Mouse (Mus musculus): ENCODE data around the gene Mcpt8. TPM values are rescaled to one million over a fixed set of nuclear protein-coding genes. Genes with fewer than 3 reads are reported as not detected.
A peak's percentile ranks its signal among the peaks of the same experiment; 100 is the strongest.
"Not testable (repeated sequence)": the region's sequence is repeated elsewhere in the genome, so short reads cannot be mapped to it uniquely, and the experiment has no call there.

Mcpt8 gene
- polyA plus RNA-seq (2012): not detected in 2 replicates

DNA sequence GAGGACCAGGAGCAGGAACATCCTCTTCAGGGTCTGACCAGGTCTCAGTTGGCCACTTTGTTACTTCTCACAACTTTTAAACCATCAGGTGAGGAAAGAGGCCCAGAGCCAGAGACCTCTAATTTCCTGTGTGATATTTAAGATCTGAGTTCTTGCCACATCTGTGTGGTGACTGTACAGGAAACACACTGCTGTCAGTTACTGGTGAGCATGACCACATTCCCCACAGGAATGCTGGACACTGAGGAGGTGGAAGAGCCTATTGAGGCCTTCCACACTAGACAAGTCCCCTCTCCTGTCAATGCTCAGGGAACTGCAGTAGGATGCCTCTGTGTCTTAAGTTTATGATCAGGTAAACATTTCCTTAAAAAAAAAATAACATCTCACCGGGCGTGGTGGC lies at the start of gene Mcpt8:
Mcpt8 (minus strand) TSS at position 107 of the 400 bp plus-strand sequence.
- no peak for TF ChIP-seq GATA1 (IDR thresholded peaks at IDR 0.05; ENCODE audit: low read length)

DNA sequence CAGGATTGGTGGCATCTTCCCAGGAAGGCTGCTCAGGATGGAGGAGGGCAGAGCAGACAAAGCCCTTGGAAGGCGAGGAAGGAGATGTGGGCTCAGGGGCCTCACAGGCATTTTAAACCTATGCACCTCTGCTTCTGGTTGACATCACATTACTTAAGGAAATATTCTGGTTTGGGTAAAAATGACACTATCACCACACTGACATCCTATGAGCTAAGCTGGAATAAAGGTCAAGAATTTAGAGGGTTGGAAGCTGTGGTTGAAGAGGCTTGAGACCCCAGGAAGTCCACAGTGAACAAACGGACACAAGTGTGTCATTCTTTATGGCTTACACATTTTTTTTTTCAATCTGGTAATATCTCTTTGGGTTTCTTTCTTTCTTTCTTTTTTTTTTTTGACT lies 47.4 kb upstream of the Mcpt8 start, which contains the start of gene Gzmd:
Gzmd (minus strand) TSS at position 101 of the 400 bp plus-strand sequence.
- TF ChIP-seq GATA1 (IDR thresholded peaks at IDR 0.05; ENCODE audit: low read length): not testable (repeated sequence)

DNA sequence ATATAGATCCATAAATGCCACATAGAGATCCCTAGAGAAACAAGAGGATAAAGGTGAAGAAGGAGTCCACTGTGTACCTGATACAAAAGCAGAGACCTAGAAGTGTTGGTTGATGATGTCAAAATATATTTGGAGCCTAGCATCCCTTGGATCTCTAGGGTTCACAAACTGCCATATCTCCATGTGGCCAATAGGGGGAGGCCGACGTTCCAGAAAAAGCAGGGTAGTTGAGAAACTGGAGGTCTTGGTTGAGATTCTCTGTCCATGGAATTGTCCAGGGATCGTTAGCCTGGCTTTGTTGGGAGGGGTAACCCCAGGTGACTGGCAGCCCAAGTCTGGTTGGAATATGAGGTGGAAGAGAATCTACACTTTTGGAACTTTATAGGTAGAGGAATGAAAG lies 43.3 kb upstream of the Mcpt8 start:
- no peak for TF ChIP-seq GATA1 (IDR thresholded peaks at IDR 0.05; ENCODE audit: low read length)

DNA sequence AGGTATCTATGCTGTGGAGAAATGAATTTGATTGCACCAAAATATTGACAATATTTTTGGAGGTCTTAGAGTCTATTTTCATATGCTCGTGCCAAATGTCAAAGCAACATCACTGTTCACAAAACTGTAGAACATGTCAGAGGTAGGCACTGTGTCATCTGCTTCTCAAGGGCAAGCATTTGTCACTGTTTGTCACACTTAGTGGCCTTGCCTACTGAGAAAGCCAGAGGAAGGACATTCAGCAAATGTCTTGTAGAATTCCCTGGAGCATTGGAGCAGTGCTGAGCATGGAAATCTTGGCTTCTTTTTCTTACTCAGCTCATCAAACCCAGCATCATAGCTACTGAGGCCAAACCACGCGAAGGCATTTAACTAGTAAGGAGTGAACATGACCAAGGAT lies 38.4 kb upstream of the Mcpt8 start:
- no peak for TF ChIP-seq GATA1 (IDR thresholded peaks at IDR 0.05; ENCODE audit: low read length)

DNA sequence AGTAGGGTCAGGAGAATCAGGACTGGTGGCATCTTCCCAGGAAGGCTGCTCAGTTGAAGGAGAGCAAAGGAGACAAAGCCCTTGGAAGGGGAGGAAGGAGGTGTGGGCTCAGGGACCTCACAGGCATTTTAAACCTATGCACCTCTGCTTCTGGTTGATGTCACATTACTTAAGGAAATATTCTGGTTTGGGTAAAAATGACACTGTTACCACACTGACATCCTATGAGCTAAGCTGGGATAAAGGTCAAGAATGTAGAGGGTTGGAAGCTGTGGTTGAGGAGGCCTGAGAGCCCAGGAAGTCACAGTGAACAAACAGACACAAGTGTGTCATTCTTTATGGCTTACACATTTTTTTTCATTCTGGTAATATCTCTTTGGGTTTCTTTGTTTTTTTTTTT lies 35.5 kb upstream of the Mcpt8 start, which contains the start of gene Gzme:
Gzme (minus strand) TSS at position 101 of the 400 bp plus-strand sequence.
- no peak for TF ChIP-seq GATA1 (IDR thresholded peaks at IDR 0.05; ENCODE audit: low read length)

DNA sequence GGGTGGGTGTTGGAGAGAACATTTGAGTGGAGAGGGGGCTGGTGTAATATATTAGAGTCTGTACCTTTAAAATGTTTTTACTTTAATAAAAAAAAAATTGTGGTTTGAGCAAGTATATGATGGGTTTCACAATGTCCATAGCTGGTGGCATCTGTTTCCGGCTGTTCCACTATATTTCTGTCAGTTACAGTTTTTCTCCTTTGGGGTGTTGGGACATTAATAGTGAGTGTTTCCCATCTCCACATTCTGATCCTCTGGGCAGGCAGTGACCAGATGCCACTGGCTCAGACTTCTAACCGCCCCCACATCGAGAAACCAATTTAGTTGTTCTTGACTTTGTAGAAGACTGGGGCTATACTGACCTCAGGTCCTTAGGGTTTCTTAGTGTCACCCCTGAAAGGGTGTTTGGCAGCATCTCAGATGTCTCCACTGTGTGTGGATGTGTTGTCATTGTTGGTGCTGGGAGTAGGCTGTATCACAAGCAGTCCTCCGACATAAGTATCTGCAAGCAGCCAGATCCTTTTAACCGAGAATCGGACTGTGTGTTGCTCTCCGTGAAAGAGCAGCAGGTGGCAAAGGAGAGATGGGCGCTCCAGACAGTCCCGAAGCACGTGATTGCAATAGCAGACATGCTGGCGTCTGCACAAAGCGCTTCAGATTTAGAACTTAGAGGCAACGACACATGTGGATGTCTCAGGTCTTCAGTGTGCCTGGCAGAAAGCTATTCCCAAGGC lies 20.5 kb upstream of the Mcpt8 start:
- no peak for TF ChIP-seq GATA1 (IDR thresholded peaks at IDR 0.05; ENCODE audit: low read length)

DNA sequence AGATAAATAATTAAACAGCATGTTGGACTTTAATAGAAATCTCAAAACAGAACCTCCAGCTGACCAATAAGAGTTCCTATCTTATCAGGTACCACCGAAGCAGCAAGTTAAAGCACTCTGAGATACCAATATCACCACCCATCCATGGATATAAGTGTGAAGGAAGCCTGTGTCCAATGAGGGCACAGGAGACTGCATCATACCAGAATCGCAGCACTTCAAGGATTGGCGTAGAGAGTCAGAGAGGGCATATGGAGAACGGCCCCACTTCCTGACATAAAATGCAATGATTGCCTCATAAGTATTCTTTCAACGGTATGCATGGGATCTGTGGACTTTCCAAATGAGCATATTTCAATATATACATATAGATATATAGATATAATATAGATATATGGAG lies 19.9 kb upstream of the Mcpt8 start:
- TF ChIP-seq GATA1 (IDR thresholded peaks at IDR 0.05; ENCODE audit: low read length): no peak

DNA sequence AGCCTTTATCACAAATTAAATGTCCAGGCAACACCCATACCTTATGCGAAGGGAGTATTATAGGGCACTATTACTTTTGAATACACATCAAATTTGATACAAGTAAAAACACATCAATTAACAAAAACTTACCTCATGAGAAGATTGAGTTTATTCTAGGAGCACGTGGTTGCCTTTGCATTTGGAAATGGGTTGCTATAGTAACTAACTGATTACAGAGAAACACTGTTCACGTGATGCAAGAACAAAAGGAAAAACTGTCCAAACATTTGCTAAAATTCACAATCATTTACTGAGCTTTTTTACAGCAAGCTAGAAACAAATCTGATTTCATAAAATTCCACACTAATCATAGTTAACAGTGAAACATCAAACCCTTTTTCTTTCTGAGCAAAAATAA lies 18.4 kb upstream of the Mcpt8 start:
- no peak for TF ChIP-seq GATA1 (IDR thresholded peaks at IDR 0.05; ENCODE audit: low read length)

DNA sequence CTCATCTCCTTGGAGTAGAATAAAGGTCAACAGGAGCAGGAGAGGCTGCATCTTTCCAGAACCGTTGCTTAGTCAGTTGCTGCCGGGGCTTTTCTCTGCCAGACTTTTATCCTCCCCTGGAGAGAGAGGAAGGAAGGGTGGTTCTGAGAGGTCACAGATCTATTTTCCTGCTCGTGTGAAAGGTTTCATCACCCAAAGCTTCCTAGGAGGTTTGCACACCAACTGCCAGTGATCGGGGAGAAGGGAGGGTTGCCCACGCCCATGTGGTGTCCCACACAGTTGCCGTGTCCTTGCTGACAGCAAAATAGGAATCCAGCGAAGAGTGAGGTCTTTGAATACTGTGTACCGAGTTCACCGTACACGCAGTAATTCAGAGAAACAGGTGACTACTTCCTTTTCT lies 17.3 kb upstream of the Mcpt8 start, which contains the start of gene Ctsg:
Ctsg (minus strand) TSS at position 189 of the 400 bp plus-strand sequence.
- no peak for TF ChIP-seq GATA1 (IDR thresholded peaks at IDR 0.05; ENCODE audit: low read length)

DNA sequence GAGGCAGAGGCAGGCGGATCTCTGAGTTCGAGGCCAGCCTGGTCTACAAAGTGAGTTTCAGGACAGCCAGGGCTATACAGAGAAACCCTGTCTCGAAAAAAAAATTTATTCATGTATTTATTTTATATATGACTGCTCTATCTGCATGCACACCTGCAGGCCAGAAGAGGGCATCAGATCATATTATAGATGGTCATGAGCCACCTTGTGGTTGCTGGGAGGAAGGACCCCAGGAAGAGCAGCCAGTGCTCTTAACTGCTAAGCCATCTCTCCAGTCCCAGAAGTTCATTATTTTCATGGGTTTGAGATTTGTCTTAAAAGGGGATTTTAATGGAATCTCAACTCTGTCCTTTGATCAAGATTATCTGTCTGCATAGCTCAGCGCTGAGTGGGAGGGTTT lies 13.9 kb upstream of the Mcpt8 start:
- no peak for TF ChIP-seq GATA1 (IDR thresholded peaks at IDR 0.05; ENCODE audit: low read length)

DNA sequence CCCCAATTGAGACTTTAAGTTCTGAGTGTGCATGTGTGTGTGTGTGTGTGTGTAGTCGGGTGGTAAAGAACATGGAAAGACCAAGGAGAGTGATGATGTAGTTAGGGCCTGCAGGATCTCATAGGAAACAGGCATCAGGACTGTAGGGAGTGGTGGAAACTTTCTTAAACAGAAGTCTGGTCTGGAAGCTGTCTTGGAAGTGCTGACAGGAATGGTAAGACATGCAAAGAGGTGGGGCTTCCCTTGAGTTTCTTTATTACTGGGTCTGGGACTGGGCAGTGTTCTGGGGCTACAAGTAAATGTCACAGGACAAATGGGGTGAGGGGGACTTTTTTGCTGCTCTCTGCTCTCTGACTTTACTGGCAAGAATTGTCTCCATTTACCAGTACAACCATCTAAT lies 12.5 kb upstream of the Mcpt8 start:
- no peak for TF ChIP-seq GATA1 (IDR thresholded peaks at IDR 0.05; ENCODE audit: low read length)

DNA sequence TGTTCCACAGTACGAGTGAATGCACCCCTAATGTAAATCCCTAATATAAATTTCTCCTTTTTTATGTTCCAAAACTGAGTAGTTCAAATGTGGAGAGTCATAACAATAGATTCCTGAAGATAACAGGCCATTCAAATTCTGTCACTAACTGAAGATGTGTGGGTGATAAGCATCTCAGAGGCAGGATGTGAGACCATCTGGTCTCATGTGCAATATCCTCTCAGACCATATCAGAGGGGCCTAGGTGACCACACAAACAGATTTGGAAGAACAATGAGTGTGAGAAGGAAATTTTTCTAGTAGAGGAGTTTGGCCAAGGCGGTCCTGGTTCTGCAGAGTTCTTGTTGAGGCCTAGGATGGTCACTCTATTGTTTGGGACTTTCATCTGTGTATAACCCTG lies 8.3 kb upstream of the Mcpt8 start:
- TF ChIP-seq GATA1 (IDR thresholded peaks at IDR 0.05; ENCODE audit: low read length): no peak

DNA sequence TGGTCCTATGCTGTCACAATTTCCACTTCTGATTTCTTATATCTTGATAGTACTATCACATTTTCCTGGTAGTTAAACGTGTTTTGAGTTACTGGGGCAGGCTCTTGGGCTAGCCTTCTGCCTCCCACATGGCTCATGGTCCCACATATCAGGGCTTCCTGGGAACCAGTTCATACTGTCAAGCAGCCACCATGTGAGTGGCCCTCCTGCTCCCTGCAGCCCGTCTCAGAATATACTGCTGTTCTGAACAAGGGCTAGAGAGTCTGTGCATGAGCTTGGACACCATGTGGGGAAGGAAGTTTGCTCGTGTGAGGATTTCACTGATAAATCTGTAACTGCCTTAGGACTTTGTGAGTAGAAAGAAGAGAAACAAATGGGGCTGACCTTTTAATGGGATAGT lies 1.6 kb upstream of the Mcpt8 start:
- TF ChIP-seq GATA1 (IDR thresholded peaks at IDR 0.05; ENCODE audit: low read length): no peak

DNA sequence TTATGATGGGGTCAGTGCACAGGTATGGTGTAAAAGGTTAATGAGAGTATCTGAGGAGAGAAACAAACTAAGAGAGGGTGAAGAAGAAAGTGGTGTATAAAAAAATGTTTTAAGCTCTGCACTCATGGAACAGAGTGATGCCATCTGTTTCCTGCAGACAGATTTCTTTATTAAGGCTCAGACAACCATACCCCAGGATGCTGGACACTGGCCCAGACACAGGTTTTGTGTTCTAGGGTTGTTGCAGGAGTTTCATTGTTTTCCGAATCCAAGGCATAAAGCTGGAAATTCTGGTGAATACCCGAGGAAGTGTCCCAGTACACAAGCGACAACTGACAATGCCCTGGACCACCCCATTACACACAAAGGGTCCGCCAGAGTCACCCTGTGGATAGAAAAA lies 3.1 kb downstream of the Mcpt8 start:
- TF ChIP-seq GATA1 (IDR thresholded peaks at IDR 0.05; ENCODE audit: low read length): no peak

DNA sequence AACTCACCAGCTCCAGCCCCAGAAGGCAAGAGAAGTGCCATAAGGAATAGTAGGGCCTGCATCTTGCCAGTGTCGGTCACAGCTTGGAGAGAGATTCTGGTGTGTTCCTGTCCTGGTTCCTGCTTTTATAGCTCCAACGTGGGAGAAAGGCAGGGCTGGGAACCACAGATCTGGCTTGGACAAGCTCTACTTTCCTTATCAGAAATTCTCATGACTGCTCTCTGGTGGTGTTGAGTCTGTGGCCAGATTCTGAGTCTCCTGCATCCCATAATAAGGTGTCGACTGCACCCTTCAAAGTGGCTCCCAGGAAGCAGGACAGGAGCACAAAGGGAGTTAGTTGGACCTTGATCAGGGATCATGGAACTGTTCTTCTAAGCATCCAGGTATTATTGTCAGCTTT lies 22.9 kb downstream of the Mcpt8 start, which contains the start of gene Mcpt4:
Mcpt4 (minus strand) TSS at position 101 of the 400 bp plus-strand sequence.
- not testable (repeated sequence) for TF ChIP-seq GATA1 (IDR thresholded peaks at IDR 0.05; ENCODE audit: low read length)

DNA sequence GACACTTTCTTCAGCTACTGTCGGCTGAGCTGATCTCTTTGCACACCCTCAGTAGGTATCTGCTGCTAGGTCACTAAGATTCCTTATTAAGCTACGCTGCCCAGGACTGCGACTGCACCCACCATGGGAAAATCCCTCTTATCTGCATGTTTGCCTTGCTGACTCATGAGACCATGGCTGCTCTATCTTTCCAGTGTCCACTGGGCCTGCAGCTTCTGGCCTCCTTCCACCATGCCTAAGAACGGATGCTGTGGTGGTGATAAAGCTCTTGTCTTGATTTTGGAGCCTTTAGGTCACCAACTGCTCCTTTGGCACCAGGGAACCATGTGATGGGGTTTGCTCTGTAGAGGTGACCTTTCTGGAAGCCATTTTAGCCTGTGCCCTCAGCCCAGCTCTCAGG lies 27.4 kb downstream of the Mcpt8 start:
- TF ChIP-seq GATA1 (IDR thresholded peaks at IDR 0.05; ENCODE audit: low read length): peak; percentile 21

DNA sequence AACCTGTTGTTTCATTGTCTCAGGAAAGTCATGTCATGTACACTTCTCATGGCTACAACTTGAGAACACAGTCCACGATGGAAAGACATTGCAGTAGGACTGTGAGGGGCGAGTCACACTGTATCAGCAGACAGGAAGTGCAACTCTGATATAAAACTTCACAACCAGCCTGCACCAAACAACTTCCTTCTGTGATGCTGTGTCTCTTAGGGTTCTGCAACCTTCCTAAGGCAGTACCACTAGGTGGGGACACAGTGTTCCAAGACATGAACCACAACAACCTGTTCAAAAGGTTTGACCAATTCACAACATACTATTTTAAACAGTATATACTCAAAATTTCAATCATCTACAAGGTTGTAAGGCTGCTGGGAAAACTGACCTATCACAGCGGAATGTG lies 29.7 kb downstream of the Mcpt8 start:
- no peak for TF ChIP-seq GATA1 (IDR thresholded peaks at IDR 0.05; ENCODE audit: low read length)
